Comparison of ENCODE assay signal across 16 mouse cellular contexts in genomic region chr15:90082175-90082951, GRCm38 (mm10).
A peak's percentile ranks its signal among the peaks of the same experiment; 100 is the strongest.
DNase-seq lines count a peak whose midpoint lies in the region; ATAC-seq and TF ChIP-seq lines count a peak whose summit lies in the region.
"Had no signal": no experiment of that assay in that cellular context is flagged by ENCODE, and none has a peak within 500 bp of the region (broad histone marks: within the 10 kb centered on the region; RNA-seq: fewer than 3 reads in every experiment).

No protein-coding gene starts in this region.

- H3K4me1 ChIP-seq in lung, embryonic 16.5 days (replicated peaks; ENCODE audit: control insufficient read depth, insufficient read depth, low read length): no peaks in the 10 kb centered on the region
- no peaks in the 10 kb centered on the region for H3K4me1 ChIP-seq in lung, adult 2 months (ENCODE audit: control insufficient read depth, insufficient read depth, low read length)
- H3K4me1 ChIP-seq: forebrain, embryonic 15.5 days; heart, embryonic 15.5 days; kidney, embryonic 15.5 days; liver, embryonic 12.5 days had no signal

- no peak overlapping the region for H3K27ac ChIP-seq in lung, embryonic 16.5 days (ENCODE audit: low read length)
- H3K27ac ChIP-seq: forebrain, embryonic 15.5 days; heart, embryonic 15.5 days; kidney, embryonic 15.5 days; left cerebral cortex, adult 2 months; liver, embryonic 12.5 days had no signal

- no peaks in the 10 kb centered on the region for H3K36me3 ChIP-seq in lung, embryonic 16.5 days (ENCODE audit: control insufficient read depth, insufficient read depth, low read length)
- H3K36me3 ChIP-seq: forebrain, embryonic 15.5 days; heart, embryonic 15.5 days; kidney, embryonic 15.5 days; liver, embryonic 12.5 days had no signal

- WGBS in lung, embryonic 16.5 days: 53% methylated on average over 9 of the region's 9 CpGs
- 61% methylated on average over 9 of the region's 9 CpGs for WGBS in lung, adult 2 months

- no peak overlapping the region for H3K9ac ChIP-seq in lung, embryonic 16.5 days (ENCODE audit: low read length)
- H3K9ac ChIP-seq: forebrain, embryonic 15.5 days; heart, embryonic 15.5 days; kidney, embryonic 15.5 days; liver, embryonic 12.5 days had no signal

- intact Hi-C loops in heart, postnatal 36 days (cut with DNase I): no loop called here

- H3K4me3 ChIP-seq in lung, embryonic 16.5 days (ENCODE audit: low read length): no peak overlapping the region
- H3K4me3 ChIP-seq in lung, adult 2 months (replicated peaks; ENCODE audit: extremely low read depth, low read depth, low read length): no peak overlapping the region
- H3K4me3 ChIP-seq: forebrain, embryonic 15.5 days; heart, embryonic 15.5 days; kidney, embryonic 15.5 days; left cerebral cortex, adult 2 months; liver, embryonic 12.5 days had no signal

- peak; percentile 77 for ATAC-seq in lung, embryonic 16.5 days (ENCODE audit: low read depth)
- ATAC-seq in megakaryocyte progenitor cell, adult 5-6 weeks (replicated peaks; ENCODE audit: poor library complexity): no peak
- ATAC-seq: forebrain, embryonic 15.5 days; liver, embryonic 12.5 days; Patski had no signal

- no peak for TF ChIP-seq POLR2A in lung, adult 2 months (IDR thresholded peaks at IDR 0.05; ENCODE audit: borderline replicate concordance, extremely low read depth, low read depth, low read length)

- no peaks in the 10 kb centered on the region for H3K27me3 ChIP-seq in lung, embryonic 16.5 days (ENCODE audit: control insufficient read depth, insufficient read depth, low read depth, low read length)
- H3K27me3 ChIP-seq: forebrain, embryonic 15.5 days; heart, embryonic 15.5 days; kidney, embryonic 15.5 days; liver, embryonic 12.5 days had no signal

- DNase-seq in heart, adult 9 months (ENCODE audit: low spot score in 2 of 2): peak; percentile 12 to 13
- DNase-seq in heart, postnatal 36 days: no peak
- no peak for DNase-seq in lung, adult 2 months
- DNase-seq in embryo, embryonic 11 days: peak; percentile 41
- DNase-seq in mesoderm, embryonic 11.5 days (ENCODE audit: low read depth, low spot score): peak; percentile 39
- DNase-seq in frontal cortex, postnatal 36 days (ENCODE audit: low spot score in 2 of 2): no peak
- DNase-seq: adrenal gland, adult 8-10 months had no signal

- no peak for TF ChIP-seq CTCF in lung, adult 2 months (IDR thresholded peaks at IDR 0.05; ENCODE audit: insufficient read depth, low read length)

- no peaks in the 10 kb centered on the region for H3K9me3 ChIP-seq in lung, embryonic 16.5 days (ENCODE audit: control insufficient read depth, low read length)
- H3K9me3 ChIP-seq: forebrain, embryonic 15.5 days; heart, embryonic 15.5 days; kidney, embryonic 15.5 days; liver, embryonic 12.5 days had no signal

- H3K4me2 ChIP-seq in lung, embryonic 16.5 days (ENCODE audit: low read depth, low read length): no peak overlapping the region
- H3K4me2 ChIP-seq: forebrain, embryonic 15.5 days; heart, embryonic 15.5 days; kidney, embryonic 15.5 days; liver, embryonic 12.5 days; midbrain, embryonic 11.5 days had no signal

Comparison
In these comparisons a context has a peak if more than half of its experiments do, and no peak if none do; other contexts are left out.
1. DNase-seq: peak in heart, adult 9 months (2 of 2), embryo, embryonic 11 days (single experiment) and mesoderm, embryonic 11.5 days (single experiment); none in heart, postnatal 36 days (0 of 2), lung, adult 2 months (single experiment) and frontal cortex, postnatal 36 days (0 of 2).